Mouse (Mus musculus) embryo, embryonic 9.5 days (tissue): ENCODE measurements around the gene Mnt.

Experiments used
- DNase-seq: peaks from one replicate; pipeline ENCODE4 v3.0.0-alpha.2; 2017; ENCODE audit errors: extremely low spot score

Mnt gene

DNA sequence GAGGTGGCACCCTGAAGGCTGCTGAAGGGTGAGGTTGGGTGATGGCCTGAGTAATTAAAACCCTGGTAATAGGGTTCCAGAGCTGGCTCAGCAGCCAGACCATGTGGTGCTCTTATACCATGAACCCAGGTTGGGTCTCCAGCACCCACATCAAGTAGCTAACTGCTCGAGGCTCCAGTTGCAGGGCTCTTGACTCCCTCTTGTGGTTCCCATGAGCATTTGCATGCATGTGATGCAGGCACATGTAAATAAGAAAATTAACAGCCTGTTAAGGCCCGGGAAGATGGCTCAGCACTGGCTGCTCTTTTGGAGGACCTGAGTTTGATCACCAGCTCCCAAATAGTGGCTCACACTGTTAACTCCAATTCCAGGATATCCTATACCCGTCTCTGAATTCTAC is 15.1 kb downstream of the Mnt start:
- no peak for DNase-seq

DNA sequence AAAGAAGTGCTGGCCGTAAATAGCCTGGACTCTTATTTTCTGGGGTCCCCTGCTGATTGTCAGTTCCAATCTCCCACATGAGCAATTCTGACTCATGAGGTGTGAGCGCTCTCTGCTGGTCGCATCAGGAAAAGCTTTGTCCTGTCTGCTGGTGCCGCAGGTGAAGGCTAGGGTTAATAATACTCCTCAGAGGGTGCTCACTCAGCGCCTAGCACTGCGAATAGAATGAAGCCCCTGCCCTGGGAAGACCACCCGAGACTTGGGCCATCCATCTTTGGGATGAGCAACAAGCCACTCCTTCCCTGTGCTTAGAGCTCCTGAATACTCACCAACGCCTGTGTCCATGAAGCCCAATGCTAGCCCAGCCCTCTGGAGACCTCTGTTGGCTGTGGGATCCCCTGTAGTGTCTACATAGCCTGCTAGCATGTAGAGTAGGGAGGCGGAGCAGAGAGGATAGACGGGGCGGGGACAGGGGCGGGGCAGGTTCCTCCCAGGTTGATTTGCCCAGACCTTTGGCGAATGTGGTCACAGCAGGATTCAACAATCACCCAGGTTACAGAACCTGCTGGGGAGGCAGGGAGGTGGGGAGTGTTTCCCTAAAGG is 17.3 kb downstream of the Mnt start:
- DNase-seq, result peak; percentile 80

DNA sequence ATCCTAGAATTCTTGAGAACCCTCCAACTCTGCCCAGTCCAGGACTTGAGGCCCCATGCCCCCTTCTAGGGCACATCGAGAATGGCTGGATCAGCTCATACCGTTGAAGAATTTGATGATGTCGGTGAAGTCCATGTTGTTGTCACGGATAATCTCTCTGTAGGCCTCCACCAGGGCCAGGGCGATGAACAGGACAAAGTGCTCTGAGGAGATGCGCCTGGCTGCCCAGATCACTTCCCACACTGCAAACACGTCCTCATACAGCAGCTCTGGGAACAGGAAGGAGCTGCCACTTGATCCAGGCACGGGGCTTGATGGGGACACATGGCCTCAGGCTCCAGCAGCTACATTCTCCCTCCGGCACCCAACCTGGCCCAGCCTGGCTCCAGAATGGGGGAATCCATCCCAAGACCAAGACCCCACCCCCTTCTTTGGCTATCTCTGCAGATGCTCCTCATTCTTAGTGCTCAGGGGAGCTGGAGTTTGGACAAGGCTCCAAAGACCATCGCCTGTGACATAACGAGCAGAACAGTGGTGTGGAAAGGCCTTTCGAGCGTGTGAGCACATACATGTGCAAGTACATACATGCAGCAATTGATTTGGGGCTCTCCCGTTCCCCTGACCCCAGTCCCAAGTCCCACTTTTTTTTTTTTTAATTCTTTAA is 20.4 kb downstream of the Mnt start:
- DNase-seq, result no peak

- DNase-seq, result no peak
Measured at GRCm38 (mm10) chr11:74857756-74858155, 27.0 kb downstream of the Mnt start.

GRCm38 (mm10) chr11:74862129-74862528 is 31.4 kb downstream of the Mnt start:
- DNase-seq, result no peak

- DNase-seq, result peak; percentile 41
Measured at GRCm38 (mm10) chr11:74863471-74863870, 32.8 kb downstream of the Mnt start.

- DNase-seq, result no peak
Measured at GRCm38 (mm10) chr11:74864421-74864820, 33.7 kb downstream of the Mnt start.

DNA sequence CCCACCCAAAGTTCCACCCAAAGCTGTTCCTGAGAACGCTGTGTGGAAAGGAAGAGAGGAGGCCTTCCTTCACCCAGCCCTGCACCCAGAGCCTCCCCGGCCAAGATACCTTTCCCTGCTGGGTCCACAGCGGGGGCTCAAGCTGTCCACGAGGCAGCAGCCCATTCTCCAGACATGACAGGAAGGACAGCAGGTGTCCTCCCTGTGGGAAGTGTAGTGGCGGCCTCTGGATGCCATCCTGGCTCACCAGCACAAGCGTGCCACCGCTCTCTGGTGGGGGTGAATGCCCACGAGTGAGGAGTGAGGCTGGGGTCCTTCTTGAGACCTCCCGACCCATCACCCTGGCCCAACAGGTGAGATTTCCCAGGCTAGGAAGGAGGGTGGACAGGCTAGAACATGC is 34.5 kb downstream of the Mnt start:
- no peak for DNase-seq

GRCm38 (mm10) chr11:74866640-74867039 is 35.9 kb downstream of the Mnt start:
- DNase-seq, result no peak

- no peak for DNase-seq
Measured at GRCm38 (mm10) chr11:74867181-74867580, 36.5 kb downstream of the Mnt start.

- no peak for DNase-seq
Measured at GRCm38 (mm10) chr11:74868046-74868760, 37.5 kb downstream of the Mnt start.

GRCm38 (mm10) chr11:74869603-74870002 is 38.9 kb downstream of the Mnt start:
- no peak for DNase-seq

GRCm38 (mm10) chr11:74870544-74870943 is 39.8 kb downstream of the Mnt start:
- no peak for DNase-seq

DNA sequence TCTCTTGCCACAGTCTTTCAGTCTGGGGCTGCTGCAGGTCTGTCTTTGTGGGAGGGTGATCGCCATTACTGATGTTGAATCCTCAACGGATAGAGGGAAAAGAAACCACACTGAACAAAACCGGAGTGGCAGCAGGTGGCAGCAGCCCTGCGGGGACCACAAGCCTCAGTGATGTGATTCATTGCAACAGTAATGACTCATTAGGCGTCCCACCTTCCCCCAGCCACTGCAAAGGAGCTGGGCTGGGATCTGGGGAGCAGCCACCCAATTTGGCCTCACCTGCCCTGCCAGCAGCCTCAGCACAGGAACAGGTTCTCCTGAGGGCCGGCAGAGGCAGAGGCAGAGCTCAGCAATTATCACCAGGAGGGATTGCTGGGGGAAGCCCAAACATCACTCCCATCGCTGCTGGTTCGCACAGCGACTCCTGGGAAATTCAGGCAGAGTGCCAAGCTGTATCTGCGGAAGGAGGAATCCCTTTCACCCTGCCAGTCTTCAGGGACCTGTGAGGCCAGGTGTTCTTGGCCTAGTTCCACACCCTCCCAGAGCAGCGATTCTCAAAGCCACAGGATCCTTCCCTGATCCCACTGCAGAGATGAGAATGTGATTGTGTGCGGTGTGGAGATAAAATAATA is 40.4 kb downstream of the Mnt start:
- DNase-seq, result no peak

- DNase-seq, result no peak
Measured at GRCm38 (mm10) chr11:74874630-74875029, 43.9 kb downstream of the Mnt start.

- DNase-seq, result peak; percentile 57
Measured at GRCm38 (mm10) chr11:74876801-74877200, 46.1 kb downstream of the Mnt start.

- no peak for DNase-seq
Measured at GRCm38 (mm10) chr11:74880999-74881398, 50.3 kb downstream of the Mnt start.

- no peak for DNase-seq
Measured at GRCm38 (mm10) chr11:74881979-74882378, 51.3 kb downstream of the Mnt start.

GRCm38 (mm10) chr11:74883098-74883497 is 52.4 kb downstream of the Mnt start:
- DNase-seq, result no peak

GRCm38 (mm10) chr11:74894619-74895018 is 63.9 kb downstream of the Mnt start:
- no peak for DNase-seq
